Mouse (Mus musculus): ENCODE results near the gene Smc5. TPM values are rescaled to one million over a fixed set of nuclear protein-coding genes. Genes with fewer than 3 reads are reported as not detected.

The Smc5 gene
- polyA plus RNA-seq, 1 experiment, result 135 TPM

- Histone ChIP-seq H3K36me3 (ENCODE audit: control insufficient read depth, insufficient read depth, low read length, poor library complexity, severe bottlenecking) (peaks cover 4% of the 10 kb centered on the region), H3K27me3 (ENCODE audit: control insufficient read depth, insufficient read depth, low read length, poor library complexity, severe bottlenecking) (no peaks in the 10 kb centered on the region), H3K27ac (ENCODE audit: insufficient read depth, low read length) (no peak overlapping the region), H3K4me3 (ENCODE audit: low read depth, low read length) (no peak overlapping the region), H3K9me3 (replicated peaks; ENCODE audit: control insufficient read depth, insufficient read depth, low read length, poor library complexity, severe bottlenecking) (no peaks in the 10 kb centered on the region; the same call in 1 of the 2 replicates), H3K4me1 (ENCODE audit: control insufficient read depth, insufficient read depth, low read length) (peaks cover 2% of the 10 kb centered on the region), H3K9ac (ENCODE audit: low read depth, poor library complexity, severe bottlenecking) (no peak overlapping the region)
- no peak for TF ChIP-seq POLR2A (IDR thresholded peaks at IDR 0.05; ENCODE audit: insufficient read depth, low read length)
- no peak for TF ChIP-seq CTCF (IDR thresholded peaks at IDR 0.05; ENCODE audit: low read depth, low read length)
- no peak for TF ChIP-seq EP300 (IDR thresholded peaks at IDR 0.05; ENCODE audit: insufficient read depth, low read depth, low read length)
Observed at GRCm38 (mm10) chr19:23171136-23171535, 102.6 kb downstream of the Smc5 start.

- no peak overlapping the region for H3K27ac ChIP-seq (ENCODE audit: insufficient read depth, low read length)
- H3K9ac ChIP-seq (ENCODE audit: low read depth, poor library complexity, severe bottlenecking), result no peak overlapping the region
- H3K9me3 ChIP-seq (replicated peaks; ENCODE audit: control insufficient read depth, insufficient read depth, low read length, poor library complexity, severe bottlenecking), result no peaks in the 10 kb centered on the region; the same call in 1 of the 2 replicates
- no peaks in the 10 kb centered on the region for H3K27me3 ChIP-seq (ENCODE audit: control insufficient read depth, insufficient read depth, low read length, poor library complexity, severe bottlenecking)
- H3K36me3 ChIP-seq (ENCODE audit: control insufficient read depth, insufficient read depth, low read length, poor library complexity, severe bottlenecking), result peaks cover 10% of the 10 kb centered on the region
- TF ChIP-seq POLR2A (IDR thresholded peaks at IDR 0.05; ENCODE audit: insufficient read depth, low read length) (no peak), EP300 (IDR thresholded peaks at IDR 0.05; ENCODE audit: insufficient read depth, low read depth, low read length) (no peak), CTCF (IDR thresholded peaks at IDR 0.05; ENCODE audit: low read depth, low read length) (no peak)
- H3K4me3 ChIP-seq (ENCODE audit: low read depth, low read length), result no peak overlapping the region
- peaks cover 2% of the 10 kb centered on the region for H3K4me1 ChIP-seq (ENCODE audit: control insufficient read depth, insufficient read depth, low read length)
Observed at GRCm38 (mm10) chr19:23170476-23170875, 103.2 kb downstream of the Smc5 start.

DNA sequence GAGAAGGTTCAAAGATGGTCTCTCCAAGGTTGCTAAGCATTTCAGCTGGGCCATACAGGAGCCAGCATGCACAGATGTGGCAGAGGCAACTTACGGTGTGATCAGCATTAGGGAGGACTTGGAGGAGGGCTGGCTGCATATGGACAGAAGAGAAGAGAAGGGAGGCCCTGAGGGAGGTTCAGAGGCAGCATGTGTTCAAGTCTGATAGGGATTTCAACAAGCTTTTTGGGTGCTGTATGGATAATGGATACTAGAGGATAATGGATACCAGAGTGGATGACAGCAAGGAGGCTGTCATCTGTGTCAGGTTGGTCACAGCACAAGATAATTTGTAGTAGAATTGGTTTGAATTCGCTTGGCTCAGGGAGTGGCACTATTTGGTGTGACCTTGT lies 104.0 kb downstream of the Smc5 start:
- Histone ChIP-seq H3K4me3 (ENCODE audit: low read depth, low read length) (no peak overlapping the region), H3K36me3 (ENCODE audit: control insufficient read depth, insufficient read depth, low read length, poor library complexity, severe bottlenecking) (peaks cover 18% of the 10 kb centered on the region), H3K4me1 (ENCODE audit: control insufficient read depth, insufficient read depth, low read length) (no peaks in the 10 kb centered on the region), H3K27ac (ENCODE audit: insufficient read depth, low read length) (peak overlapping the region; percentile 73), H3K9me3 (replicated peaks; ENCODE audit: control insufficient read depth, insufficient read depth, low read length, poor library complexity, severe bottlenecking) (no peaks in the 10 kb centered on the region; the same call in 1 of the 2 replicates), H3K27me3 (ENCODE audit: control insufficient read depth, insufficient read depth, low read length, poor library complexity, severe bottlenecking) (no peaks in the 10 kb centered on the region), H3K9ac (ENCODE audit: low read depth, poor library complexity, severe bottlenecking) (no peak overlapping the region)
- TF ChIP-seq EP300 (IDR thresholded peaks at IDR 0.05; ENCODE audit: insufficient read depth, low read depth, low read length) (no peak), CTCF (IDR thresholded peaks at IDR 0.05; ENCODE audit: low read depth, low read length) (no peak), POLR2A (IDR thresholded peaks at IDR 0.05; ENCODE audit: insufficient read depth, low read length) (no peak)

- Histone ChIP-seq H3K9ac (ENCODE audit: low read depth, poor library complexity, severe bottlenecking) (no peak overlapping the region), H3K4me1 (ENCODE audit: control insufficient read depth, insufficient read depth, low read length) (no peaks in the 10 kb centered on the region), H3K4me3 (ENCODE audit: low read depth, low read length) (no peak overlapping the region), H3K27me3 (ENCODE audit: control insufficient read depth, insufficient read depth, low read length, poor library complexity, severe bottlenecking) (no peaks in the 10 kb centered on the region), H3K27ac (ENCODE audit: insufficient read depth, low read length) (peak overlapping the region; percentile 73), H3K9me3 (replicated peaks; ENCODE audit: control insufficient read depth, insufficient read depth, low read length, poor library complexity, severe bottlenecking) (no peaks in the 10 kb centered on the region; the same call in 1 of the 2 replicates), H3K36me3 (ENCODE audit: control insufficient read depth, insufficient read depth, low read length, poor library complexity, severe bottlenecking) (peaks cover 23% of the 10 kb centered on the region)
- TF ChIP-seq CTCF (IDR thresholded peaks at IDR 0.05; ENCODE audit: low read depth, low read length), result no peak
- no peak for TF ChIP-seq POLR2A (IDR thresholded peaks at IDR 0.05; ENCODE audit: insufficient read depth, low read length)
- TF ChIP-seq EP300 (IDR thresholded peaks at IDR 0.05; ENCODE audit: insufficient read depth, low read depth, low read length), result no peak
Observed at GRCm38 (mm10) chr19:23168899-23169658, 104.6 kb downstream of the Smc5 start.

DNA sequence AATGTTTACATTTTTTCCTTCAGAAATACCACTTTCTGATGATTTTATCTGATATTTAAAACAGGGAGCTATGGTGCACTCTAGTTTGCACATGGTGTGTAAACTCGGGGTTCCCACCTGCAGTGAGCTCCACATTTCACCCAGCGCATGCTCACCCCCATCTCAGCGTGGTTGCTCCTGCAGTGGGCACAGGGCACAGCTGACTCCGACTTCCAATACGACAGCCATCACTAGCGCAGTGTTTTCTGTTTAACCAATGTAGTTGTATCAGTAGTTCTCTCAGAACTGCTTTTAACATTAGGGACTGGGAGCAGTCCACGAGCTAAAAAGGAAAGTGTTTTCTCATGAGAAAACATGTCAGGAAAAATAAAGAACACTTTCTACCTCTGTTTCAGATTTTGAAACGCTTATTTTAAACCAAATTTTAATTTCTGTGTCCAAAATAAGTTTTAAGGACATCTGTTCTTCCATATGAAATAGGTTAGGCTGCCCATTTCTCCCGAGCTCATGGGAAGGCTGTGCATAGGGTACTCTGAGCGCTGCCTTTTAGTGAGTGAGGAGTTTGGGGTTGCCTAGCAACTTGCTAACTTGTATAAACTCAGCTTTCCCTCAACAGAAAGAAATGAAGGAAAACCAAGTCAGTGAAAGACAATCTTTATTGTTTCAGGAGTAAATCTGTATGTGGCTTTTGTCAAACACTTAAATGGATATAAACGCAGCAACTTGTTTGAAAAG lies 107.0 kb downstream of the Smc5 start:
- H3K9me3 ChIP-seq (replicated peaks; ENCODE audit: control insufficient read depth, insufficient read depth, low read length, poor library complexity, severe bottlenecking), result no peaks in the 10 kb centered on the region
- 0 out of 2 replicates have a peak overlapping the region, but pooled peaks have one; percentile 67 for H3K27ac ChIP-seq (ENCODE audit: insufficient read depth, low read length)
- TF ChIP-seq POLR2A (IDR thresholded peaks at IDR 0.05; ENCODE audit: insufficient read depth, low read length) (no peak), CTCF (IDR thresholded peaks at IDR 0.05; ENCODE audit: low read depth, low read length) (no peak), EP300 (IDR thresholded peaks at IDR 0.05; ENCODE audit: insufficient read depth, low read depth, low read length) (no peak)
- H3K9ac ChIP-seq (ENCODE audit: low read depth, poor library complexity, severe bottlenecking), result no peak overlapping the region
- no peaks in the 10 kb centered on the region for H3K27me3 ChIP-seq (ENCODE audit: control insufficient read depth, insufficient read depth, low read length, poor library complexity, severe bottlenecking)
- peaks cover 31% of the 10 kb centered on the region for H3K36me3 ChIP-seq (ENCODE audit: control insufficient read depth, insufficient read depth, low read length, poor library complexity, severe bottlenecking)
- peaks cover 5% of the 10 kb centered on the region for H3K4me1 ChIP-seq (ENCODE audit: control insufficient read depth, insufficient read depth, low read length)
- H3K4me3 ChIP-seq (ENCODE audit: low read depth, low read length), result no peak overlapping the region

Data from ES-Bruce4 (cell line).